Mouse (Mus musculus) CD4-positive, CD25-positive, alpha-beta regulatory T cell (primary cell): ENCODE data around the gene Dzip1l. TPM values are rescaled to one million over a fixed set of nuclear protein-coding genes. Genes with fewer than 3 reads are reported as not detected.

Experiments used
- polyA plus RNA-seq: library from polyadenylated mRNA; unstranded; fragments of 100-300 nt; shearing (Covaris generic); gene quantifications from one replicate; pipeline ENCODE4 v1.2.1, GENCODE M21; 2017

Gene Dzip1l
- polyA plus RNA-seq = not detected

GRCm38 (mm10) chr9:99629281-99630011 lies at the start of gene Dzip1l:
TSS of gene Dzip1l (plus strand) at chr9:99629496.

GRCm38 (mm10) chr9:99612202-99612601 lies 17.1 kb upstream of the Dzip1l start, which contains the start of gene A4gnt:
TSS of gene A4gnt (plus strand) at chr9:99612502.

GRCm38 (mm10) chr9:99717134-99717533 lies 87.8 kb downstream of the Dzip1l start, which contains the start of gene Cldn18:
TSS of gene Cldn18 (minus strand) at chr9:99717267.

Other genes starting within 250 kb of the Dzip1l start
- 0.05 TPM for gene Mras, start 192.1 kb upstream of the Dzip1l start, polyA plus RNA-seq
- not detected for gene Nme9, start 178.0 kb upstream of the Dzip1l start, polyA plus RNA-seq
- gene Armc8, start 60.6 kb upstream of the Dzip1l start, polyA plus RNA-seq = 34.2 TPM
- gene Dbr1, start 53.7 kb upstream of the Dzip1l start, polyA plus RNA-seq = 34.2 TPM
- not detected for gene A4gnt, start 17.0 kb upstream of the Dzip1l start, polyA plus RNA-seq
- gene Cldn18, start 87.8 kb downstream of the Dzip1l start, polyA plus RNA-seq = not detected
- gene Sox14, start 246.7 kb downstream of the Dzip1l start, polyA plus RNA-seq = not detected